Mouse (Mus musculus) cortical plate, adult 2 months (tissue): ENCODE measurements around the gene Tmem206. TPM values are rescaled to one million over a fixed set of nuclear protein-coding genes. Genes with fewer than 3 reads are reported as not detected.
A peak's percentile ranks its signal among the peaks of the same experiment; 100 is the strongest.

Experiments
- H3K27ac ChIP-seq: fragments of 200-500 bp; 2 replicates; pipeline ENCODE4 v1.5.1; 2012; ENCODE audit warnings: low read length, control low read depth, inconsistent platforms; ENCODE audit not compliant: insufficient read depth
- H3K4me1 ChIP-seq: fragments of 200-500 bp; 2 replicates; pipeline ENCODE4 v1.6.1; 2011; ENCODE audit warnings: low read length; ENCODE audit not compliant: control insufficient read depth, insufficient read depth
- H3K4me3 ChIP-seq: fragments of 200-500 bp; 2 replicates; pipeline ENCODE4 v1.5.1; 2011; ENCODE audit warnings: mild to moderate bottlenecking, low read length, control low read depth; ENCODE audit not compliant: insufficient read depth
- CTCF ChIP-seq: fragments of 200-500 bp; IDR thresholded peaks from 2 replicates; pipeline ENCODE4 v1.5.1; 2011; ENCODE audit warnings: mild to moderate bottlenecking, control low read depth, low read length; ENCODE audit not compliant: insufficient read depth; ENCODE audit errors: extremely low read depth
- POLR2A ChIP-seq: fragments of 200-500 bp; IDR thresholded peaks from 2 replicates; pipeline ENCODE4 v1.6.1; 2011; ENCODE audit warnings: mild to moderate bottlenecking, low read length, control low read depth; ENCODE audit not compliant: insufficient read depth; ENCODE audit errors: extremely low read depth
- polyA plus RNA-seq: library from polyadenylated mRNA; depleted of rRNA; stranded (reverse); fragments of >200 nt; gene quantifications from 2 replicates; pipeline ENCODE4 v1.2.3, GENCODE M21; 2012

Gene Tmem206
- polyA plus RNA-seq, 1 experiment: 10.3 TPM

DNA sequence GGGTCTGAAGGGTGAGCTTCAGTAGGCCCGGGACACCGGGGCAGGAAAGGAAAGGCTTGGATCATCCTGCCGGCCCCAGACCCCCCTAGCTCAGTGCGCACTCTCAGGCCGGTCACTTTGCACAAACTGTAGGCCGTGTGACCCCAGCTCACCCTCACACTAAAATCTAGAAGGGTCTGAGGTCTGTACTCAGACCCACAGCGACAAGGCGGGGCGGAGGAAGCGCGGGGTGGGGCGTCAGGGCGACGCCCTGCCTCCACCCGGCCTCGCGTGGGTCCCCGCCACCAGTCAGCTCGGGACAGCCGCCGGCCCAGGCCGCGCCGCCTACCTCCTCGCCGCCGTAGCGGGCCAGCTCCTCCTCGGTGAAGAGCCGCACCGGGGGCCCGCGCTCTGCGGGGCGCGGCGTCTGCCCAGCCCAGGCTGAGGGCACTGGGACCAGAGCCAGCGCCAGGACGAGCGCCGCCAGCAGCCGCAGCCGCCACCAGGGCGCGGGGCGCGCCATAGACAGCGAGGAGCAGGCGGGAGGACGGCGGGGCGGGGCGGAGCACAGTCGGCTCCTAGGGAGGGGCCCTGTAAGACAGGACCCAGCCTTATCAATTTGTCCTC is 8.0 kb upstream of the Tmem206 start, which contains the start of gene Nenf:
Nenf (minus strand) TSS at position 604 of the 606 bp plus-strand sequence.
- Histone ChIP-seq H3K4me3 (peak within 1 kb of the TSS; percentile 64), H3K27ac (peak within 1 kb of the TSS; percentile 57), H3K4me1 (peaks cover 4% of the 10 kb centered on the region; the same call in 1 of the 2 replicates)
- TF ChIP-seq CTCF (no peak), POLR2A (peak; percentile 47; the same call in 1 of the 2 replicates)

DNA sequence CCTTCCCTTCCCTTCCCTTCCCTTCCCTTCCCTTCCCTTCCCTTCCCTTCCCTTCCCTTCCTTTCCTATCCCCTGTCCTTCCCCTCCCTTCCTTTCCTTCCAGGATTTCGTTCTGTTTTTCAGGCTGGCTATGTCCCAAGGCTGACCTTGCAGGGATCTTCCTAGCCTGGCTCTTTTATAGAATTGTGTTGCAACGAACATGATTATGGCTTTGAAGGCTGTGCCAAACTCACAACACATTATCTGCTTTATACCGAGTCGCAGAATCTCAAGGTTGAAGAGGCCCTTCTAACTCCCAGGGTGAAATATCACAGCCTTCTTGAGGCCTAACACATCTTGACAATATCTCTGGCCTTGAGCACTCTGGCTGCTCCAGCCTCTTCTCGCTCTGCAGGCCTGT is 7.0 kb upstream of the Tmem206 start:
- peaks cover 2% of the 10 kb centered on the region; the same call in 1 of the 2 replicates for H3K4me1 ChIP-seq
- H3K27ac ChIP-seq: no peak overlapping the region
- no peak overlapping the region for H3K4me3 ChIP-seq
- TF ChIP-seq POLR2A (no peak), CTCF (no peak)

DNA sequence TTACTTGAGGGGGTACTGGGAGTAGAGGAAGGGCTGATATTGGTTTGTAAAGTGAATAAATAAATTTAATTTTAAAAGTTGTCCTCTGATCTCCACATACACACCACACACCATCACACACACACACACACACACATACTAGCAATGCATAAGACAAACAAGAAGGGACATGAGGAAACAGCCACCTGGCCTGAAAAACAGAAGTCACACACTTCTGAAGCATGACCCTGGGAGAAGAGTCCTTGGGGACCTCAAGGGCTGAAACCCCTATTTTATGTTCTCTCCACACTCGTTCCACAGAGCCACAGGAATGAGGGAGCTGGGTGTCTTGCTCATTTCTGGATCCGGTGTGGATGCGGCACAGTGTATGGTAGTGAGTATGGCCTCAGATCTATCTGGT is 2.3 kb upstream of the Tmem206 start:
- H3K4me3 ChIP-seq: no peak overlapping the region
- H3K27ac ChIP-seq: no peak overlapping the region
- H3K4me1 ChIP-seq: peaks cover 2% of the 10 kb centered on the region; the same call in 1 of the 2 replicates
- TF ChIP-seq CTCF: no peak
- TF ChIP-seq POLR2A: no peak

DNA sequence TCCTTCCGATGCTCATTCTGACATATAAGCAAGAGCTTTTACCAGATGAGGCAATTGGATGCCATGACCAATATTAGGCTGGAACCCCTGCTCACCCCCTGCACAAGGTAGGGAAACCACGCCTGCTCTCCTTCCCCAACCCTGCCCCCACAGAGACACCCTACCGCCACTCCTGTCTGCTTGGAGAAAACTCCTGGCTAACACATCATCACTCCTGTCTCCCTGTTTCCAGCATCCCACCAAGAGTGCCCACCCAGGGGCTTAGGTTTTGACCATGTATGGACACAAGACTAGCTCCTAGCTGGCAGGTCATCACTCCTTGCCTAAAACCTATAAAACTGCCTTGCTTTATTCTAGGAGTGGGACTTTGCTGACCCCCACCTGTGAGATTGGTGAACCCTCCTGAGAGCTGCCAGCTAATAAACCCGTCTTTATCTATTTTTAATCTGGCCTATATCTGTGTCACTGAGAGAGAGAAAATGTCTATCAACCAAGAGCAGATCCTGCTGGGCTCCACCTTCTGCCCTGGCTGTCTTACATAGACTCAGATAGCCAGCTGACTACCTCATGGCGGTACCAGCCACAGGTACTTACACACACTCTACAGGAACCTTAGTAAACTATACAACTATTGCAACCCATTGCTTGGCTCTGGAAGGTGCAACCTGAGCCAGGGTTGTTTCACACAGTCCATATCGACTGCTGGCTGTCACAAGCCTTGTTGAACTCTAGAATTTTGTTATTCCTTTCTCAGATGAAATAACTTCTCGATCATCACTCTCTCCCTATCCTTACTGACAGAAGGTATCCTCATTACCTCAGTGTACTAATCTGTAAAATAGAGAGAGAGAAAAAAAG is 750 bp upstream of the Tmem206 start:
- Histone ChIP-seq H3K4me3 (peak overlapping the region; percentile 57; the same call in 1 of the 2 replicates), H3K4me1 (peaks cover 2% of the 10 kb centered on the region; the same call in 1 of the 2 replicates), H3K27ac (no peak overlapping the region)
- no peak for TF ChIP-seq CTCF
- no peak for TF ChIP-seq POLR2A

DNA sequence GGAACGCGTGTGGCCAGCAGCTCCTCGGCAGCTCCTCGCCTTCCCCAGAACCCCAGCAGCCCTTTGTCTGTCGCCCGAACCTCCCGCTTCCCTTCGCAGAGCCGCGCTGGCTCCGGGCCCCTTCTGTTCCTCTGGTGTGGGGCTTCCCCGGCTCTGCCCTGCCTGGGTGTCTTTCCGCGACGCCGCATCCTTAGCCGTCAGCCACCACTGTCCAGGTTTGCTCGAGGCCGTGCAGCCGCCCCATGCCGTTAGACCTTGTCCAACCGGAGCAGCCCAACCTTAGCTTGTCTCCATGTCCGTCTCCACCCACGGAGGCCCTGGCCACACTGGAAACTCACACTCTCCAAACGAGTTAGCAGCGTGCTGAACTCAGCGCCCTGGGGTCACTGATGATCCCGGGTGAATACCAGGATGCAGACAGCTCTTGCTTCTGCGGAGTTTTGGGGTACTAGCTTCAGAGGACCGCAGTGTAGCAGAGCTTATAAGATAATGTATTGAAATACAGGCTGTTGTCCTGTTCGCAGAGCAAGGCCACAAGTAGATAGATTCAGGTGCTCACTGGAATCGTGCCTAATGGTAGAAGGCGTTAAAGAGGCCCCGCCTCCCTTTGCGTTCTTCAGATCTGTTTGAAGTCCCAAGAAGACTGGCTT is 646 bp downstream of the Tmem206 start:
- Histone ChIP-seq H3K4me1 (peaks cover 2% of the 10 kb centered on the region; the same call in 1 of the 2 replicates), H3K27ac (0 out of 2 replicates have a peak overlapping the region, but pooled peaks have one; percentile 4), H3K4me3 (peak overlapping the region; percentile 57)
- TF ChIP-seq CTCF (no peak), POLR2A (no peak)

DNA sequence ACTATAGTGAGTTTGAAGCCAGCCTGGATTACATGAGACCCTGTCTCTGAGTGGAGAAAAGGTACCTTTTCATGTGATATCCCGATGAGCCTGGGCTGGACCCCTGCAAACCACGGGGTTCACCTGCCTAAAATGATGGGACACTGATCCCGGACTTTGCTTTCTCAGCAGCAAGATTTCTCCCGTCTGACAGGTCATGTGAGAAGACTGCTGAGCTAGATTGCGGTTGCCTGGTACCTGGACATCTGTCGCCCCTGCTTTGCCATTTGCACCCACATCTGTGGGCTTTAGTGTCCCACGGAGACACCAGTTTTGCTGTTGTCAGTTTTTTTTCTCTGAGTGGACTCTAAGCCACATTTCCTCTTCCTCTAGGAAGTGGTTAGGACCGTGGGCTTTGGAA is 1.5 kb downstream of the Tmem206 start:
- no peak overlapping the region for H3K27ac ChIP-seq
- TF ChIP-seq POLR2A (no peak), CTCF (no peak)
- peaks cover 2% of the 10 kb centered on the region; the same call in 1 of the 2 replicates for H3K4me1 ChIP-seq
- peak overlapping the region; percentile 57; the same call in 1 of the 2 replicates for H3K4me3 ChIP-seq

DNA sequence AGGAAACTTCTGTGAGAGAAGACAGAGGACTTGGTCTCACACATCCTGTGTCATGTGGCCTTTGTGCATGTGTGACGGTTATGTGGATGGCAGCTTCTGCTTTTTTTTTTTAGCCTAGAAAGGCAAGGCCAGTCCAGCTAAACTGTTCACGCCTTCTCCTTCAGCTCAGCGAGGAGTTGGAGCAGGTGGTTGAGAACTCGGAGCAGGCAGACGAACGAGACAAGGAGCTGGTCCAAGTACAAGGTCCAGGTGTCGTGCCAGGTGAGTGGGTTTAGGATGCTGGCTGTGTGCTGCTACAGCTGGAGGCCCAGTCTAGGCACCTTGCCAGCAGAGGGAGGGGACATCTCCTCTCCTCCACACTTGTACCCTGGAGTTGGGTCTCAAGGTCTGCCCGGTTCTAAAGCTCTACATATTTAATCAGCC is 2.3 kb downstream of the Tmem206 start:
- H3K27ac ChIP-seq: no peak overlapping the region
- TF ChIP-seq POLR2A (no peak), CTCF (no peak)
- H3K4me3 ChIP-seq: 0 out of 2 replicates have a peak overlapping the region, but pooled peaks have one; percentile 1
- peaks cover 2% of the 10 kb centered on the region; the same call in 1 of the 2 replicates for H3K4me1 ChIP-seq

DNA sequence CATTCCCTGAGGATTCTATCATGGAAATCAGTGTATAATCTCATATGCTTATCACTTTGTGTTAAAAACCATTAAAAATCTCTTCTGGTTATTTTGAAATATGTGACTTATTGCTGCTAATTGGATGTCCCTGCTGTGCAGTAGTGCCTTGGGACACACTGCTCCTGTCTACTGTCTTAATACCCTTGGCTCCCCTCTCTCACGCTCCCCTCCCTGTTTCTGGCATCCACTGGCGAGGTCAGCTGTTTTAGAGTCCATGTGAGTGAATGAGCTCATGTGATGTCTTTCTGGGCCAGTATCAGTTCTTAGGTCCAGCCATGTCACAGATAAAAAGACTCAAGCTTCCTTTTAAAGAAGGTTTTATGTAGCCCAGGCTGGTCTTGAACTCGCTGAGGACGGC is 4.6 kb downstream of the Tmem206 start:
- H3K4me3 ChIP-seq: no peak overlapping the region
- TF ChIP-seq POLR2A (no peak), CTCF (no peak)

DNA sequence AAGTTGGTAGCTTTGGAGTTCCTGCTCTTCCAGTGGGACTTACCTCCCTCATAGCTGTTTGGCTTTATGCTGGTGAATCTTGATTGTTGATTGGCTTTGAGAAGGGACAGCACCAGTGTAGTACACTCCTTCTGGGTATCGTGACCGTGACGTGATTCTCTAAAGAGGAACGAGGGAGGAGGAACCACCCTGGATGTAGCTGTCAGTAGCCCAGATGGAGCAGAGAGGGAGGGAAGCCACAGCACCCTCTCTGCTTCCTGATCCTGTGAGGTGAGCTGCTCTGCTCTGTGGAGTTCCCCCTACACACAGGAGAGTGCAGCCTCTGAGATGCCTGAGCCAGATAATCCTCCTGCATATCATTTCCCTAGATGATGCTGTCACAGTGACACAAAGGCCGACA is 8.8 kb downstream of the Tmem206 start:
- Histone ChIP-seq H3K4me3 (no peak overlapping the region), H3K27ac (no peak overlapping the region), H3K4me1 (no peaks in the 10 kb centered on the region)
- no peak for TF ChIP-seq CTCF
- TF ChIP-seq POLR2A: no peak

More for the DNA sequence above, 4.6 kb downstream of the Tmem206 start:
- Histone ChIP-seq H3K4me1 (peaks cover 2% of the 10 kb centered on the region; the same call in 1 of the 2 replicates), H3K27ac (no peak overlapping the region)

DNA sequence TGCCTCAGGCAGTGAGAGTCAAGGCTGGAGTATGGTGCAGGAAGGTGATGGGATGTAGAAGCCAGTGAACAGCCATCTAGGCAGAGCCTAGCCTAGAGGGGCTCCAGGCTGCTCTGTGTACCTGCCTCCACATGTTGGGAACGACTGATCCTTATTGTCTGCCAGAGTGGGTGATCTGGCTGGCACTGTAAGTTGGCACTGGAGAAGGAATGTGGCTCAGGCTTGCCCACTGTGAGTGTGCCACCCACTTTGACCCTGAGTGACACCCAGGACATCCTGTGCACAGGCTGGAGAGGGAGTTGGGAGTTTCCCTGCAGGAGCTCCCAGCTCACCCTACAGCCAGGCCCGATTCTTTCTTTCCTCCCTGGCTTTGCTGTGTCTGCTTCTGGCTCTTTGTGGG is 14.2 kb downstream of the Tmem206 start:
- no peak overlapping the region for H3K27ac ChIP-seq
- no peaks in the 10 kb centered on the region for H3K4me1 ChIP-seq
- no peak for TF ChIP-seq CTCF
- TF ChIP-seq POLR2A: no peak
- H3K4me3 ChIP-seq: no peak overlapping the region
